Mouse (Mus musculus): ENCODE data around the gene Sema4d. TPM values are rescaled to one million over a fixed set of nuclear protein-coding genes. Genes with fewer than 3 reads are reported as not detected.
A peak's percentile ranks its signal among the peaks of the same experiment; 100 is the strongest.

The Sema4d gene
- polyA plus RNA-seq, 1 experiment from 2014 or later: 5.9 TPM

GRCm38 (mm10) chr13:51830744-51831450 is 37.4 kb upstream of the Sema4d start:
- Histone ChIP-seq H3K27me3 (ENCODE audit: low read depth, poor library complexity, severe bottlenecking) (no peaks in the 10 kb centered on the region), H3K4me1 (peaks cover 8% of the 10 kb centered on the region), H3K9me3 (replicated peaks) (no peaks in the 10 kb centered on the region), H3K4me3 (no peak overlapping the region), H3K36me3 (no peaks in the 10 kb centered on the region), H3K27ac (no peak overlapping the region)
- 39% methylated on average over 10 of the region's 10 CpGs for WGBS
- DNase-seq (ENCODE audit: low spot score): peak; percentile 62

- H3K4me3 ChIP-seq: no peak overlapping the region
- no peaks in the 10 kb centered on the region for H3K36me3 ChIP-seq
- peak overlapping the region; percentile 63 for H3K27ac ChIP-seq
- H3K27me3 ChIP-seq (ENCODE audit: low read depth, poor library complexity, severe bottlenecking): no peaks in the 10 kb centered on the region
- H3K4me1 ChIP-seq: peaks cover 28% of the 10 kb centered on the region
- WGBS: 41% methylated on average over 8 of the region's 8 CpGs
- DNase-seq (ENCODE audit: low spot score): no peak
- no peaks in the 10 kb centered on the region for H3K9me3 ChIP-seq (replicated peaks)
Observed at GRCm38 (mm10) chr13:51823822-51824495, 30.4 kb upstream of the Sema4d start.

- 47% methylated on average over 3 of the region's 3 CpGs for WGBS
- H3K4me1 ChIP-seq: peaks cover 28% of the 10 kb centered on the region
- H3K9me3 ChIP-seq (replicated peaks): no peaks in the 10 kb centered on the region
- no peaks in the 10 kb centered on the region for H3K36me3 ChIP-seq
- no peaks in the 10 kb centered on the region for H3K27me3 ChIP-seq (ENCODE audit: low read depth, poor library complexity, severe bottlenecking)
- H3K27ac ChIP-seq: no peak overlapping the region
- H3K4me3 ChIP-seq: no peak overlapping the region
- no peak for DNase-seq (ENCODE audit: low spot score)
Observed at GRCm38 (mm10) chr13:51821988-51822387, 28.4 kb upstream of the Sema4d start.

GRCm38 (mm10) chr13:51819351-51819750 is 25.8 kb upstream of the Sema4d start:
- WGBS: 79% methylated on average over 6 of the region's 6 CpGs
- H3K36me3 ChIP-seq: no peaks in the 10 kb centered on the region
- no peaks in the 10 kb centered on the region for H3K27me3 ChIP-seq (ENCODE audit: low read depth, poor library complexity, severe bottlenecking)
- no peaks in the 10 kb centered on the region for H3K9me3 ChIP-seq (replicated peaks)
- peaks cover 27% of the 10 kb centered on the region for H3K4me1 ChIP-seq
- H3K27ac ChIP-seq: no peak overlapping the region
- no peak for DNase-seq (ENCODE audit: low spot score)
- H3K4me3 ChIP-seq: no peak overlapping the region

GRCm38 (mm10) chr13:51818944-51819326 is 25.4 kb upstream of the Sema4d start:
- H3K9me3 ChIP-seq (replicated peaks): no peaks in the 10 kb centered on the region
- no peaks in the 10 kb centered on the region for H3K36me3 ChIP-seq
- WGBS: 72% methylated on average over 3 of the region's 3 CpGs
- H3K27me3 ChIP-seq (ENCODE audit: low read depth, poor library complexity, severe bottlenecking): no peaks in the 10 kb centered on the region
- DNase-seq (ENCODE audit: low spot score): no peak
- H3K4me3 ChIP-seq: no peak overlapping the region
- H3K27ac ChIP-seq: no peak overlapping the region
- H3K4me1 ChIP-seq: peaks cover 27% of the 10 kb centered on the region

GRCm38 (mm10) chr13:51818170-51818943 is 24.8 kb upstream of the Sema4d start:
- 78% methylated on average over 6 of the region's 6 CpGs for WGBS
- Histone ChIP-seq H3K27ac (no peak overlapping the region), H3K4me1 (peaks cover 26% of the 10 kb centered on the region), H3K36me3 (no peaks in the 10 kb centered on the region), H3K9me3 (replicated peaks) (no peaks in the 10 kb centered on the region), H3K27me3 (ENCODE audit: low read depth, poor library complexity, severe bottlenecking) (no peaks in the 10 kb centered on the region), H3K4me3 (no peak overlapping the region)
- no peak for DNase-seq (ENCODE audit: low spot score)

- DNase-seq (ENCODE audit: low spot score): no peak
- WGBS: 84% methylated on average over 5 of the region's 5 CpGs
- Histone ChIP-seq H3K4me3 (no peak overlapping the region), H3K9me3 (replicated peaks) (no peaks in the 10 kb centered on the region), H3K4me1 (peaks cover 18% of the 10 kb centered on the region), H3K27ac (no peak overlapping the region), H3K36me3 (no peaks in the 10 kb centered on the region), H3K27me3 (ENCODE audit: low read depth, poor library complexity, severe bottlenecking) (no peaks in the 10 kb centered on the region)
Observed at GRCm38 (mm10) chr13:51816559-51817041, 23.1 kb upstream of the Sema4d start.

- Histone ChIP-seq H3K4me1 (peaks cover 18% of the 10 kb centered on the region), H3K36me3 (no peaks in the 10 kb centered on the region), H3K9me3 (replicated peaks) (no peaks in the 10 kb centered on the region), H3K27me3 (ENCODE audit: low read depth, poor library complexity, severe bottlenecking) (no peaks in the 10 kb centered on the region), H3K27ac (no peak overlapping the region), H3K4me3 (no peak overlapping the region)
- 79% methylated on average over 9 of the region's 9 CpGs for WGBS
- no peak for DNase-seq (ENCODE audit: low spot score)
Observed at GRCm38 (mm10) chr13:51815865-51816504, 22.4 kb upstream of the Sema4d start.

- WGBS: 88% methylated on average over 6 of the region's 6 CpGs
- no peak for DNase-seq (ENCODE audit: low spot score)
Observed at GRCm38 (mm10) chr13:51814646-51815045, 21.1 kb upstream of the Sema4d start.

GRCm38 (mm10) chr13:51813621-51814615 is 20.4 kb upstream of the Sema4d start:
- H3K27me3 ChIP-seq (ENCODE audit: low read depth, poor library complexity, severe bottlenecking): no peaks in the 10 kb centered on the region
- no peaks in the 10 kb centered on the region for H3K36me3 ChIP-seq
- no peak overlapping the region for H3K4me3 ChIP-seq
- WGBS: 54% methylated on average over 10 of the region's 10 CpGs
- no peaks in the 10 kb centered on the region for H3K9me3 ChIP-seq (replicated peaks)
- no peak overlapping the region for H3K27ac ChIP-seq
- H3K4me1 ChIP-seq: peaks cover 18% of the 10 kb centered on the region
- DNase-seq (ENCODE audit: low spot score): no peak

More at GRCm38 (mm10) chr13:51814646-51815045, 21.1 kb upstream of the Sema4d start:
- Histone ChIP-seq H3K9me3 (replicated peaks) (no peaks in the 10 kb centered on the region), H3K27me3 (ENCODE audit: low read depth, poor library complexity, severe bottlenecking) (no peaks in the 10 kb centered on the region), H3K4me3 (no peak overlapping the region), H3K36me3 (no peaks in the 10 kb centered on the region), H3K4me1 (peaks cover 18% of the 10 kb centered on the region), H3K27ac (no peak overlapping the region)

GRCm38 (mm10) chr13:51808141-51808540 is 14.6 kb upstream of the Sema4d start:
- DNase-seq (ENCODE audit: low spot score): peak; percentile 43
- H3K4me3 ChIP-seq: no peak overlapping the region
- WGBS: 27% methylated on average over 12 of the region's 12 CpGs
- H3K9me3 ChIP-seq (replicated peaks): no peaks in the 10 kb centered on the region
- no peaks in the 10 kb centered on the region for H3K36me3 ChIP-seq
- peak overlapping the region; percentile 34; the same call in 1 of the 2 replicates for H3K27ac ChIP-seq
- H3K27me3 ChIP-seq (ENCODE audit: low read depth, poor library complexity, severe bottlenecking): no peaks in the 10 kb centered on the region
- H3K4me1 ChIP-seq: peaks cover 20% of the 10 kb centered on the region
